Mouse (Mus musculus) heart, embryonic 14.5 days (tissue): ENCODE results near the gene Ddx23. TPM values are rescaled to one million over a fixed set of nuclear protein-coding genes. Genes with fewer than 3 reads are reported as not detected.
A peak's percentile ranks its signal among the peaks of the same experiment; 100 is the strongest.

ENCODE experiments used
- ATAC-seq: fragments of 200-750 bp; cut with Nextera tagmentation; 2 replicates; pipeline ENCODE4 v1.8.0; 2017; ENCODE audit warnings: low read depth, moderate TSS enrichment; ENCODE audit not compliant: insufficient number of reproducible peaks, insufficient read depth, low FRiP score
- H3K27ac ChIP-seq, 2 experiments: fragments of 200-500 bp in 1 of 2; fragments of 300-500 bp in 1 of 2; sonication (generic) in 1 of 2; replicated peaks in 1 of 2; 2 replicates each; pipeline ENCODE4 v1.5.1; 2012 to 2014; ENCODE audit warnings: low read depth in 2 of 2, low read length in 2 of 2, control low read depth in 1 of 2, mild to moderate bottlenecking in 1 of 2, mixed read lengths in 1 of 2; ENCODE audit not compliant: control insufficient read depth in 1 of 2, insufficient read depth in 1 of 2
- H3K27me3 ChIP-seq: fragments of 300-500 bp; sonication (generic); 2 replicates; pipeline ENCODE4 v1.6.1; 2014; ENCODE audit warnings: mild to moderate bottlenecking, low read length, control low read depth; ENCODE audit not compliant: control insufficient read depth, insufficient read depth
- H3K36me3 ChIP-seq: fragments of 300-500 bp; sonication (generic); 2 replicates; pipeline ENCODE4 v1.6.1; 2014; ENCODE audit warnings: mild to moderate bottlenecking, control low read depth, low read length, mixed read lengths; ENCODE audit not compliant: control insufficient read depth, insufficient read depth
- H3K4me1 ChIP-seq, 2 experiments: fragments of 200-500 bp in 1 of 2; fragments of 300-500 bp in 1 of 2; sonication (generic) in 1 of 2; 2 replicates each; pipeline ENCODE4 v1.6.1; 2012 to 2014; ENCODE audit warnings: low read length in 2 of 2, control low read depth in 1 of 2, mixed read lengths in 1 of 2; ENCODE audit not compliant: control insufficient read depth in 2 of 2, insufficient read depth in 2 of 2
- H3K4me2 ChIP-seq: fragments of 300-500 bp; sonication (generic); 2 replicates; pipeline ENCODE4 v1.6.1; 2014; ENCODE audit warnings: mild to moderate bottlenecking, low read length
- H3K4me3 ChIP-seq, 2 experiments: fragments of 200-500 bp in 1 of 2; fragments of 300-500 bp in 1 of 2; sonication (generic) in 1 of 2; 2 replicates each; pipeline ENCODE4 v1.5.1; 2012 to 2014; ENCODE audit warnings: low read length in 2 of 2, mild to moderate bottlenecking in 2 of 2, control low read depth in 1 of 2, low read depth in 1 of 2, moderate library complexity in 1 of 2; ENCODE audit not compliant: control insufficient read depth in 1 of 2, insufficient read depth in 1 of 2
- H3K9ac ChIP-seq: fragments of 300-500 bp; sonication (generic); 2 replicates; pipeline ENCODE4 v1.6.1; 2014; ENCODE audit warnings: mild to moderate bottlenecking, low read length
- H3K9me3 ChIP-seq: fragments of 300-500 bp; sonication (generic); 2 replicates; pipeline ENCODE4 v1.6.1; 2016; ENCODE audit warnings: low read length, control low read depth; ENCODE audit not compliant: control insufficient read depth
- WGBS: fragments of 180-500 bp; shearing (Covaris S2); extraction: QIAGEN DNeasy Blood & Tissue Kit; methylation state at CpG from one replicate; pipeline ENCODE4 v1.1.7; 2014; 5-methylcytosine and 5-hydroxymethylcytosine counted together
- polyA plus RNA-seq: library from polyadenylated mRNA; unstranded; fragments of >200 nt; fragmentation: Nextera tagmentation; extraction: Ambion mirVana; gene quantifications from 2 replicates; pipeline ENCODE4 v1.2.1, GENCODE M21; 2014

Ddx23 gene
- polyA plus RNA-seq, 1 experiment from 2014 or later = 16.9 TPM

- H3K4me3 ChIP-seq = peak overlapping the region; percentile 84 to 90
- 0 out of 2 replicates have a peak, but pooled peaks cover under 1% of the 10 kb centered on the region for H3K36me3 ChIP-seq
- H3K27ac ChIP-seq = peak overlapping the region in 1 of 2 experiments; percentile 98; a peak in 3 of 4 replicates
- H3K9me3 ChIP-seq = no peaks in the 10 kb centered on the region
- WGBS = 6% methylated on average over 12 of the region's 12 CpGs
- H3K4me1 ChIP-seq = peaks cover 23 to 40% of the 10 kb centered on the region in 2 experiments
- H3K27me3 ChIP-seq = no peaks in the 10 kb centered on the region
- H3K9ac ChIP-seq = peak overlapping the region; percentile 99
- ATAC-seq = no peak
- peak overlapping the region; percentile 90 for H3K4me2 ChIP-seq
Measured at GRCm38 (mm10) chr15:98610131-98610633, 52.5 kb downstream of the Ddx23 start.

- Histone ChIP-seq H3K27ac (peak within 1 kb of the TSS; percentile 98 to 99), H3K4me2 (peak within 1 kb of the TSS; percentile 90), H3K9ac (peak within 1 kb of the TSS; percentile 99), H3K36me3 (peaks cover 6% of the 10 kb centered on the region), H3K4me3 (peak within 1 kb of the TSS; percentile 84 to 90), H3K27me3 (no peaks in the 10 kb centered on the region), H3K9me3 (no peaks in the 10 kb centered on the region), H3K4me1 (peaks cover 24 to 40% of the 10 kb centered on the region in 2 experiments)
- under 1% methylated on average over 56 of the region's 75 CpGs for WGBS
- ATAC-seq = peak; percentile 59
Measured at GRCm38 (mm10) chr15:98609331-98610130, 53.2 kb downstream of the Ddx23 start, which contains the start of gene Adcy6. Gene Adcy6 (minus strand): TSS chr15:98610076.

GRCm38 (mm10) chr15:98608784-98609250 is 53.9 kb downstream of the Ddx23 start:
- peak overlapping the region; percentile 99 for H3K9ac ChIP-seq
- 3% methylated on average over 8 of the region's 26 CpGs for WGBS
- peak overlapping the region; percentile 90 for H3K4me2 ChIP-seq
- no peaks in the 10 kb centered on the region for H3K9me3 ChIP-seq
- no peak for ATAC-seq
- H3K27ac ChIP-seq = peak overlapping the region; percentile 98 to 99
- no peaks in the 10 kb centered on the region for H3K27me3 ChIP-seq
- H3K36me3 ChIP-seq = peaks cover 13% of the 10 kb centered on the region
- peaks cover 28 to 40% of the 10 kb centered on the region in 2 experiments for H3K4me1 ChIP-seq
- H3K4me3 ChIP-seq = peak overlapping the region; percentile 84 to 90

- Histone ChIP-seq H3K9ac (peak overlapping the region; percentile 99), H3K27ac (peak overlapping the region; percentile 98 to 99), H3K27me3 (no peaks in the 10 kb centered on the region), H3K4me3 (peak overlapping the region; percentile 84 to 90), H3K4me2 (peak overlapping the region; percentile 90), H3K36me3 (peaks cover 19% of the 10 kb centered on the region), H3K9me3 (no peaks in the 10 kb centered on the region), H3K4me1 (peaks cover 33 to 46% of the 10 kb centered on the region in 2 experiments)
- ATAC-seq = no peak
- WGBS = 1% methylated on average over 9 of the region's 10 CpGs
Measured at GRCm38 (mm10) chr15:98608058-98608783, 54.5 kb downstream of the Ddx23 start.

GRCm38 (mm10) chr15:98607557-98607956 is 55.1 kb downstream of the Ddx23 start:
- peak overlapping the region; percentile 84 to 90 for H3K4me3 ChIP-seq
- H3K27ac ChIP-seq = peak overlapping the region; percentile 98 to 99
- H3K4me1 ChIP-seq = peaks cover 40 to 53% of the 10 kb centered on the region in 2 experiments
- peak; percentile 79 for ATAC-seq
- no peaks in the 10 kb centered on the region for H3K9me3 ChIP-seq
- peak overlapping the region; percentile 90 for H3K4me2 ChIP-seq
- no peaks in the 10 kb centered on the region for H3K27me3 ChIP-seq
- peak overlapping the region; percentile 99 for H3K9ac ChIP-seq
- 5% methylated on average over 4 of the region's 4 CpGs for WGBS
- peaks cover 26% of the 10 kb centered on the region for H3K36me3 ChIP-seq

- Histone ChIP-seq H3K27me3 (no peaks in the 10 kb centered on the region), H3K36me3 (peaks cover 30% of the 10 kb centered on the region), H3K4me2 (peak overlapping the region; percentile 90), H3K4me1 (peaks cover 48 to 60% of the 10 kb centered on the region in 2 experiments), H3K9ac (peak overlapping the region; percentile 77), H3K27ac (peak overlapping the region; percentile 82 to 98), H3K4me3 (peak overlapping the region; percentile 84 to 90), H3K9me3 (no peaks in the 10 kb centered on the region)
- no peak for ATAC-seq
- 24% methylated on average over 9 of the region's 9 CpGs for WGBS
Measured at GRCm38 (mm10) chr15:98606739-98607138, 56.0 kb downstream of the Ddx23 start.

- Histone ChIP-seq H3K9me3 (no peaks in the 10 kb centered on the region), H3K36me3 (peaks cover 37% of the 10 kb centered on the region), H3K9ac (peak overlapping the region; percentile 77), H3K4me3 (peak overlapping the region; percentile 84 to 90), H3K4me1 (peaks cover 54 to 66% of the 10 kb centered on the region in 2 experiments), H3K27ac (peak overlapping the region; percentile 82 to 98), H3K27me3 (no peaks in the 10 kb centered on the region), H3K4me2 (peak overlapping the region; percentile 90)
- 8% methylated on average over 12 of the region's 12 CpGs for WGBS
- ATAC-seq = no peak
Measured at GRCm38 (mm10) chr15:98606051-98606536, 56.6 kb downstream of the Ddx23 start.
